Mouse (Mus musculus) R1 (cell line): Measurements from ENCODE around the gene Arhgef3.

Experiments
- DNase-seq: peaks from one replicate; pipeline ENCODE4 v3.0.0-alpha.2; 2018; ENCODE audit warnings: low read depth, low spot score

The Arhgef3 gene

GRCm38 (mm10) chr14:27369503-27369902 is 254.8 kb downstream of the Arhgef3 start:
- DNase-seq, result no peak

- no peak for DNase-seq
Observed at GRCm38 (mm10) chr14:27371669-27372076, 257.0 kb downstream of the Arhgef3 start.

- no peak for DNase-seq
Observed at GRCm38 (mm10) chr14:27373498-27373897, 258.8 kb downstream of the Arhgef3 start.

GRCm38 (mm10) chr14:27376115-27376648 is 261.5 kb downstream of the Arhgef3 start:
- no peak for DNase-seq

GRCm38 (mm10) chr14:27378669-27379068 is 264.0 kb downstream of the Arhgef3 start:
- DNase-seq, result no peak

- no peak for DNase-seq
Observed at GRCm38 (mm10) chr14:27379404-27379803, 264.7 kb downstream of the Arhgef3 start.

- DNase-seq, result no peak
Observed at GRCm38 (mm10) chr14:27381459-27381858, 266.8 kb downstream of the Arhgef3 start.

GRCm38 (mm10) chr14:27383321-27383830 is 268.7 kb downstream of the Arhgef3 start:
- DNase-seq, result no peak

- no peak for DNase-seq
Observed at GRCm38 (mm10) chr14:27384143-27384542, 269.4 kb downstream of the Arhgef3 start.

GRCm38 (mm10) chr14:27388616-27389015 is 273.9 kb downstream of the Arhgef3 start:
- DNase-seq, result no peak

GRCm38 (mm10) chr14:27389722-27390121 is 275.0 kb downstream of the Arhgef3 start:
- DNase-seq, result peak; percentile 58

GRCm38 (mm10) chr14:27390663-27391062 is 276.0 kb downstream of the Arhgef3 start:
- no peak for DNase-seq

GRCm38 (mm10) chr14:27391776-27392308 is 277.1 kb downstream of the Arhgef3 start:
- DNase-seq, result no peak

- peak; percentile 36 for DNase-seq
Observed at GRCm38 (mm10) chr14:27392660-27393059, 278.0 kb downstream of the Arhgef3 start.

- no peak for DNase-seq
Observed at GRCm38 (mm10) chr14:27393806-27394205, 279.1 kb downstream of the Arhgef3 start.

- no peak for DNase-seq
Observed at GRCm38 (mm10) chr14:27396424-27396823, 281.7 kb downstream of the Arhgef3 start.

GRCm38 (mm10) chr14:27397526-27397925 is 282.8 kb downstream of the Arhgef3 start:
- no peak for DNase-seq

GRCm38 (mm10) chr14:27400495-27400894 is 285.8 kb downstream of the Arhgef3 start:
- DNase-seq, result no peak

GRCm38 (mm10) chr14:27401717-27402278 is 287.1 kb downstream of the Arhgef3 start:
- DNase-seq, result no peak

GRCm38 (mm10) chr14:27402332-27403250 is 287.9 kb downstream of the Arhgef3 start:
- no peak for DNase-seq

- no peak for DNase-seq
Observed at GRCm38 (mm10) chr14:27405452-27405851, 290.8 kb downstream of the Arhgef3 start.

- DNase-seq, result no peak
Observed at GRCm38 (mm10) chr14:27405947-27406346, 291.2 kb downstream of the Arhgef3 start.
